Mouse (Mus musculus): ENCODE measurements around the gene Pxk. TPM values are rescaled to one million over a fixed set of nuclear protein-coding genes. Genes with fewer than 3 reads are reported as not detected.

Gene Pxk
- polyA plus RNA-seq, 1 experiment from 2014 or later = 33.9 TPM

GRCm38 (mm10) chr14:8112036-8112435, 14.0 kb downstream of the Pxk start:
- ATAC-seq (replicated peaks; ENCODE audit: low FRiP score, low TSS enrichment, low read depth) = no peak
- WGBS = 82% methylated on average over 8 of the region's 8 CpGs
- no peak for DNase-seq (ENCODE audit: low spot score)
- Histone ChIP-seq H3K9me3 (ENCODE audit: control insufficient read depth, low read length) (no peaks in the 10 kb centered on the region), H3K9ac (ENCODE audit: low read length) (no peak overlapping the region), H3K4me1 (replicated peaks; ENCODE audit: control insufficient read depth, insufficient read depth, low read length) (no peaks in the 10 kb centered on the region), H3K27me3 (replicated peaks; ENCODE audit: control insufficient read depth, insufficient read depth, low read length) (no peaks in the 10 kb centered on the region), H3K27ac (ENCODE audit: low read depth) (no peak overlapping the region), H3K36me3 (ENCODE audit: control insufficient read depth, insufficient read depth, low read length) (no peaks in the 10 kb centered on the region), H3K4me2 (ENCODE audit: low read length) (no peak overlapping the region), H3K4me3 (ENCODE audit: low read depth, low read length) (no peak overlapping the region)

- no peaks in the 10 kb centered on the region for H3K36me3 ChIP-seq (ENCODE audit: control insufficient read depth, insufficient read depth, low read length)
- H3K4me2 ChIP-seq (ENCODE audit: low read length) = no peak overlapping the region
- no peaks in the 10 kb centered on the region for H3K27me3 ChIP-seq (replicated peaks; ENCODE audit: control insufficient read depth, insufficient read depth, low read length)
- ATAC-seq (replicated peaks; ENCODE audit: low FRiP score, low TSS enrichment, low read depth) (no peak), DNase-seq (ENCODE audit: low spot score) (no peak)
- H3K4me1 ChIP-seq (replicated peaks; ENCODE audit: control insufficient read depth, insufficient read depth, low read length) = no peaks in the 10 kb centered on the region
- no peak overlapping the region for H3K4me3 ChIP-seq (ENCODE audit: low read depth, low read length)
- H3K9me3 ChIP-seq (ENCODE audit: control insufficient read depth, low read length) = no peaks in the 10 kb centered on the region
- no peak overlapping the region for H3K27ac ChIP-seq (ENCODE audit: low read depth)
- 89% methylated on average over 2 of the region's 2 CpGs for WGBS
- H3K9ac ChIP-seq (ENCODE audit: low read length) = no peak overlapping the region
Measured at GRCm38 (mm10) chr14:8113616-8114015, 15.6 kb downstream of the Pxk start.

GRCm38 (mm10) chr14:8114306-8114705, 16.3 kb downstream of the Pxk start:
- Histone ChIP-seq H3K27me3 (replicated peaks; ENCODE audit: control insufficient read depth, insufficient read depth, low read length) (no peaks in the 10 kb centered on the region), H3K4me2 (ENCODE audit: low read length) (no peak overlapping the region), H3K36me3 (ENCODE audit: control insufficient read depth, insufficient read depth, low read length) (no peaks in the 10 kb centered on the region), H3K4me1 (replicated peaks; ENCODE audit: control insufficient read depth, insufficient read depth, low read length) (no peaks in the 10 kb centered on the region), H3K9me3 (ENCODE audit: control insufficient read depth, low read length) (no peaks in the 10 kb centered on the region), H3K4me3 (ENCODE audit: low read depth, low read length) (no peak overlapping the region), H3K9ac (ENCODE audit: low read length) (no peak overlapping the region), H3K27ac (ENCODE audit: low read depth) (no peak overlapping the region)
- ATAC-seq (replicated peaks; ENCODE audit: low FRiP score, low TSS enrichment, low read depth) (no peak), DNase-seq (ENCODE audit: low spot score) (no peak)
- WGBS = 43% methylated on average over 3 of the region's 3 CpGs

- Histone ChIP-seq H3K27ac (ENCODE audit: low read depth) (no peak overlapping the region), H3K9ac (ENCODE audit: low read length) (no peak overlapping the region), H3K4me3 (ENCODE audit: low read depth, low read length) (no peak overlapping the region), H3K36me3 (ENCODE audit: control insufficient read depth, insufficient read depth, low read length) (no peaks in the 10 kb centered on the region), H3K4me2 (ENCODE audit: low read length) (no peak overlapping the region), H3K9me3 (ENCODE audit: control insufficient read depth, low read length) (no peaks in the 10 kb centered on the region), H3K4me1 (replicated peaks; ENCODE audit: control insufficient read depth, insufficient read depth, low read length) (no peaks in the 10 kb centered on the region), H3K27me3 (replicated peaks; ENCODE audit: control insufficient read depth, insufficient read depth, low read length) (no peaks in the 10 kb centered on the region)
- 66% methylated on average over 1 of the region's 1 CpGs for WGBS
- no peak for ATAC-seq (replicated peaks; ENCODE audit: low FRiP score, low TSS enrichment, low read depth)
- DNase-seq (ENCODE audit: low spot score) = no peak
Measured at GRCm38 (mm10) chr14:8114756-8115155, 16.7 kb downstream of the Pxk start.

- no peak overlapping the region for H3K4me3 ChIP-seq (ENCODE audit: low read depth, low read length)
- no peak overlapping the region for H3K27ac ChIP-seq (ENCODE audit: low read depth)
- ATAC-seq (replicated peaks; ENCODE audit: low FRiP score, low TSS enrichment, low read depth) (no peak), DNase-seq (ENCODE audit: low spot score) (no peak)
- H3K4me2 ChIP-seq (ENCODE audit: low read length) = no peak overlapping the region
- H3K9me3 ChIP-seq (ENCODE audit: control insufficient read depth, low read length) = no peaks in the 10 kb centered on the region
- 63% methylated on average over 4 of the region's 4 CpGs for WGBS
- no peaks in the 10 kb centered on the region for H3K36me3 ChIP-seq (ENCODE audit: control insufficient read depth, insufficient read depth, low read length)
- H3K9ac ChIP-seq (ENCODE audit: low read length) = no peak overlapping the region
- no peaks in the 10 kb centered on the region for H3K27me3 ChIP-seq (replicated peaks; ENCODE audit: control insufficient read depth, insufficient read depth, low read length)
- no peaks in the 10 kb centered on the region for H3K4me1 ChIP-seq (replicated peaks; ENCODE audit: control insufficient read depth, insufficient read depth, low read length)
Measured at GRCm38 (mm10) chr14:8115772-8116171, 17.8 kb downstream of the Pxk start.

GRCm38 (mm10) chr14:8117371-8117770, 19.4 kb downstream of the Pxk start:
- 66% methylated on average over 2 of the region's 2 CpGs for WGBS
- no peak overlapping the region for H3K4me2 ChIP-seq (ENCODE audit: low read length)
- ATAC-seq (replicated peaks; ENCODE audit: low FRiP score, low TSS enrichment, low read depth) = no peak

GRCm38 (mm10) chr14:8119454-8119853, 21.4 kb downstream of the Pxk start:
- Histone ChIP-seq H3K36me3 (ENCODE audit: control insufficient read depth, insufficient read depth, low read length) (peaks cover 18% of the 10 kb centered on the region), H3K27ac (ENCODE audit: low read depth) (no peak overlapping the region), H3K4me1 (replicated peaks; ENCODE audit: control insufficient read depth, insufficient read depth, low read length) (no peaks in the 10 kb centered on the region), H3K4me2 (ENCODE audit: low read length) (no peak overlapping the region), H3K9me3 (ENCODE audit: control insufficient read depth, low read length) (no peaks in the 10 kb centered on the region), H3K4me3 (ENCODE audit: low read depth, low read length) (no peak overlapping the region), H3K27me3 (replicated peaks; ENCODE audit: control insufficient read depth, insufficient read depth, low read length) (no peaks in the 10 kb centered on the region), H3K9ac (ENCODE audit: low read length) (no peak overlapping the region)
- WGBS = 93% methylated on average over 5 of the region's 5 CpGs
- DNase-seq (ENCODE audit: low spot score) (no peak), ATAC-seq (replicated peaks; ENCODE audit: low FRiP score, low TSS enrichment, low read depth) (no peak)

More at GRCm38 (mm10) chr14:8117371-8117770, 19.4 kb downstream of the Pxk start:
- H3K9ac ChIP-seq (ENCODE audit: low read length) = no peak overlapping the region
- H3K4me1 ChIP-seq (replicated peaks; ENCODE audit: control insufficient read depth, insufficient read depth, low read length) = no peaks in the 10 kb centered on the region
- H3K27ac ChIP-seq (ENCODE audit: low read depth) = no peak overlapping the region
- no peak for DNase-seq (ENCODE audit: low spot score)
- H3K27me3 ChIP-seq (replicated peaks; ENCODE audit: control insufficient read depth, insufficient read depth, low read length) = no peaks in the 10 kb centered on the region
- no peak overlapping the region for H3K4me3 ChIP-seq (ENCODE audit: low read depth, low read length)
- no peaks in the 10 kb centered on the region for H3K9me3 ChIP-seq (ENCODE audit: control insufficient read depth, low read length)
- peaks cover 4% of the 10 kb centered on the region; the same call in 1 of the 2 replicates for H3K36me3 ChIP-seq (ENCODE audit: control insufficient read depth, insufficient read depth, low read length)

- no peak overlapping the region for H3K4me2 ChIP-seq (ENCODE audit: low read length)
- no peak overlapping the region for H3K9ac ChIP-seq (ENCODE audit: low read length)
- H3K27ac ChIP-seq (ENCODE audit: low read depth) = no peak overlapping the region
- no peak overlapping the region for H3K4me3 ChIP-seq (ENCODE audit: low read depth, low read length)
- WGBS = 81% methylated on average over 3 of the region's 3 CpGs
- DNase-seq (ENCODE audit: low spot score) (no peak), ATAC-seq (replicated peaks; ENCODE audit: low FRiP score, low TSS enrichment, low read depth) (no peak)
- H3K36me3 ChIP-seq (ENCODE audit: control insufficient read depth, insufficient read depth, low read length) = peaks cover 18% of the 10 kb centered on the region
- H3K4me1 ChIP-seq (replicated peaks; ENCODE audit: control insufficient read depth, insufficient read depth, low read length) = no peaks in the 10 kb centered on the region
- H3K9me3 ChIP-seq (ENCODE audit: control insufficient read depth, low read length) = no peaks in the 10 kb centered on the region
- H3K27me3 ChIP-seq (replicated peaks; ENCODE audit: control insufficient read depth, insufficient read depth, low read length) = no peaks in the 10 kb centered on the region
Measured at GRCm38 (mm10) chr14:8119904-8120303, 21.9 kb downstream of the Pxk start.

- Histone ChIP-seq H3K4me2 (ENCODE audit: low read length) (no peak overlapping the region), H3K36me3 (ENCODE audit: control insufficient read depth, insufficient read depth, low read length) (peaks cover 21% of the 10 kb centered on the region), H3K27me3 (replicated peaks; ENCODE audit: control insufficient read depth, insufficient read depth, low read length) (no peaks in the 10 kb centered on the region), H3K9ac (ENCODE audit: low read length) (no peak overlapping the region), H3K4me1 (replicated peaks; ENCODE audit: control insufficient read depth, insufficient read depth, low read length) (no peaks in the 10 kb centered on the region), H3K27ac (ENCODE audit: low read depth) (no peak overlapping the region), H3K4me3 (ENCODE audit: low read depth, low read length) (no peak overlapping the region), H3K9me3 (ENCODE audit: control insufficient read depth, low read length) (no peaks in the 10 kb centered on the region)
- no peak for DNase-seq (ENCODE audit: low spot score)
- 91% methylated on average over 7 of the region's 7 CpGs for WGBS
- ATAC-seq (replicated peaks; ENCODE audit: low FRiP score, low TSS enrichment, low read depth) = no peak
Measured at GRCm38 (mm10) chr14:8123141-8123540, 25.1 kb downstream of the Pxk start.
